Mouse (Mus musculus) brain, embryonic 14.5 days (tissue): ENCODE results near the gene Lrpprc.

Experiments
- CTCF ChIP-seq: fragments of 200-500 bp; IDR thresholded peaks from 2 replicates; pipeline ENCODE4 v1.5.1; 2012; ENCODE audit warnings: inconsistent platforms, mild to moderate bottlenecking, moderate library complexity, borderline replicate concordance; ENCODE audit not compliant: insufficient read depth, insufficient read length; ENCODE audit errors: extremely low read depth
- POLR2A ChIP-seq: fragments of 200-500 bp; IDR thresholded peaks from 2 replicates; pipeline ENCODE4 v1.6.1; 2012; ENCODE audit warnings: mild to moderate bottlenecking, inconsistent platforms, borderline replicate concordance; ENCODE audit not compliant: poor library complexity, insufficient read depth, insufficient read length, severe bottlenecking; ENCODE audit errors: extremely low read depth

DNA sequence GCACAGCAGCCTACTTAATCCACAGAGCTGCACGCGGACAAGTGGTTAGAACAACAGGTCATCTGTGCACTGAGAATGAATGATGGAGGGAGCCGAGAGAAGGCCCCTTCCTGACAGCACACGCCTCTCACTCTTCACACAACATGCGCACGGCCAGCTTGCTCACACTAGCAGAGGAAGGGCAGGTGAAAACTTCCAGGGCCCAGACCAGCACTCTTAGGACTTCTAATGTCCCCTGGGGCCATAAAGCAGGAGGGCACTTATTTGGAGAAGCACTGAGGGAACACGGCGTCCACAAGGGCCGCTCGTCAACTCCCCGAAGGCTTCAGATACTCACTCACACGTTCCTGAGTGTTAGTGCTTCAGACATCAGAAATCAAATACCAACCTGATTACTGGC is 59.2 kb downstream of the Lrpprc start:
- TF ChIP-seq POLR2A (no peak), CTCF (no peak)
